Mouse (Mus musculus): ENCODE measurements around the gene Hs1bp3. TPM values are rescaled to one million over a fixed set of nuclear protein-coding genes. Genes with fewer than 3 reads are reported as not detected.

The Hs1bp3 gene
- polyA plus RNA-seq, 1 experiment from 2014 or later, result 14.9 TPM

GRCm38 (mm10) chr12:8344897-8345296, 31.7 kb downstream of the Hs1bp3 start:
- Histone ChIP-seq H3K27me3 (ENCODE audit: low read depth, poor library complexity, severe bottlenecking) (no peaks in the 10 kb centered on the region), H3K9me3 (replicated peaks) (no peaks in the 10 kb centered on the region), H3K36me3 (peaks cover 19% of the 10 kb centered on the region), H3K4me1 (peaks cover 33% of the 10 kb centered on the region), H3K4me3 (no peak overlapping the region), H3K27ac (replicated peaks) (peak overlapping the region; percentile 53)
- WGBS, result 83% methylated on average over 9 of the region's 9 CpGs
- no peak for DNase-seq (ENCODE audit: low spot score)

DNA sequence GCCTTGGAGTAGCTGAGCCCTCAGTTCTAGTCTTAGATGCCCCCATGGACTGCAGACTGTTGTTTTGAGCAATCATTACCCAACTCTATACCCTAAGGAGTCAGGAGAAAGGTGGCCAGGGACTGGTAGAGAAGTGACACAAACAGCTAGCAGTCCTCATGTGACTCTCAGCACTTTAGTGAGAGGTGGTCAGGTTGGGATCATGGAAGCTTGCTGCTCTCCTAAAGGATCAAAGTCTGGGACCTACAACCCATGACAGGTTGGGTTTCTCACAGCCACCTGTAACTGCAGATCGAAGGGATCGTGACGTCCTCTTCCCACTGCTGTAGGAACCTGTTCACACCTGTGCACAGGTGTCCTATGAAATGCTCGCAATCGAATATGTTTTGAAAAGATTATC, 32.3 kb downstream of the Hs1bp3 start:
- Histone ChIP-seq H3K27ac (replicated peaks) (peak overlapping the region; percentile 53), H3K4me1 (peaks cover 33% of the 10 kb centered on the region)
- no peak for DNase-seq (ENCODE audit: low spot score)

GRCm38 (mm10) chr12:8347746-8348462, 34.7 kb downstream of the Hs1bp3 start:
- Histone ChIP-seq H3K9me3 (replicated peaks) (no peaks in the 10 kb centered on the region), H3K27me3 (ENCODE audit: low read depth, poor library complexity, severe bottlenecking) (no peaks in the 10 kb centered on the region), H3K27ac (replicated peaks) (peak overlapping the region; percentile 75), H3K4me3 (no peak overlapping the region), H3K36me3 (peaks cover 5% of the 10 kb centered on the region), H3K4me1 (peaks cover 39% of the 10 kb centered on the region)
- 88% methylated on average over 8 of the region's 8 CpGs for WGBS
- DNase-seq (ENCODE audit: low spot score), result no peak

More for the DNA sequence above, 32.3 kb downstream of the Hs1bp3 start:
- Histone ChIP-seq H3K36me3 (peaks cover 19% of the 10 kb centered on the region), H3K4me3 (no peak overlapping the region), H3K9me3 (replicated peaks) (no peaks in the 10 kb centered on the region), H3K27me3 (ENCODE audit: low read depth, poor library complexity, severe bottlenecking) (no peaks in the 10 kb centered on the region)
- 94% methylated on average over 5 of the region's 5 CpGs for WGBS

GRCm38 (mm10) chr12:8348733-8349513, 35.7 kb downstream of the Hs1bp3 start:
- H3K27me3 ChIP-seq (ENCODE audit: low read depth, poor library complexity, severe bottlenecking), result no peaks in the 10 kb centered on the region

GRCm38 (mm10) chr12:8351025-8351903, 38.0 kb downstream of the Hs1bp3 start:
- Histone ChIP-seq H3K9me3 (replicated peaks) (no peaks in the 10 kb centered on the region), H3K4me1 (peaks cover 39% of the 10 kb centered on the region), H3K27ac (replicated peaks) (0 out of 2 replicates have a peak overlapping the region, but pooled peaks have one; percentile 13), H3K27me3 (ENCODE audit: low read depth, poor library complexity, severe bottlenecking) (no peaks in the 10 kb centered on the region), H3K36me3 (no peaks in the 10 kb centered on the region), H3K4me3 (no peak overlapping the region)
- no peak for DNase-seq (ENCODE audit: low spot score)
- 46% methylated on average over 4 of the region's 4 CpGs for WGBS

More at GRCm38 (mm10) chr12:8348733-8349513, 35.7 kb downstream of the Hs1bp3 start:
- Histone ChIP-seq H3K27ac (replicated peaks) (peak overlapping the region; percentile 75), H3K36me3 (no peaks in the 10 kb centered on the region), H3K4me1 (peaks cover 39% of the 10 kb centered on the region), H3K4me3 (no peak overlapping the region), H3K9me3 (replicated peaks) (no peaks in the 10 kb centered on the region)
- DNase-seq (ENCODE audit: low spot score), result no peak
- WGBS, result 80% methylated on average over 9 of the region's 9 CpGs

GRCm38 (mm10) chr12:8353071-8353470, 39.8 kb downstream of the Hs1bp3 start:
- no peak for DNase-seq (ENCODE audit: low spot score)
- Histone ChIP-seq H3K36me3 (no peaks in the 10 kb centered on the region), H3K9me3 (replicated peaks) (no peaks in the 10 kb centered on the region), H3K4me1 (peaks cover 41% of the 10 kb centered on the region), H3K27ac (replicated peaks) (no peak overlapping the region), H3K4me3 (no peak overlapping the region), H3K27me3 (ENCODE audit: low read depth, poor library complexity, severe bottlenecking) (no peaks in the 10 kb centered on the region)
- WGBS, result 77% methylated on average over 4 of the region's 4 CpGs

GRCm38 (mm10) chr12:8354187-8354586, 41.0 kb downstream of the Hs1bp3 start:
- Histone ChIP-seq H3K9me3 (replicated peaks) (no peaks in the 10 kb centered on the region), H3K27me3 (ENCODE audit: low read depth, poor library complexity, severe bottlenecking) (0 out of 2 replicates have a peak, but pooled peaks cover 6% of the 10 kb centered on the region), H3K27ac (replicated peaks) (no peak overlapping the region), H3K36me3 (no peaks in the 10 kb centered on the region), H3K4me3 (no peak overlapping the region), H3K4me1 (peaks cover 37% of the 10 kb centered on the region)
- DNase-seq (ENCODE audit: low spot score), result no peak
- 97% methylated on average over 1 of the region's 1 CpGs for WGBS

GRCm38 (mm10) chr12:8355011-8355410, 41.8 kb downstream of the Hs1bp3 start:
- H3K4me3 ChIP-seq, result no peak overlapping the region
- H3K36me3 ChIP-seq, result no peaks in the 10 kb centered on the region
- no peak overlapping the region for H3K27ac ChIP-seq (replicated peaks)
- H3K27me3 ChIP-seq (ENCODE audit: low read depth, poor library complexity, severe bottlenecking), result 0 out of 2 replicates have a peak, but pooled peaks cover 6% of the 10 kb centered on the region
- DNase-seq (ENCODE audit: low spot score), result no peak
- H3K4me1 ChIP-seq, result peaks cover 28% of the 10 kb centered on the region
- no peaks in the 10 kb centered on the region for H3K9me3 ChIP-seq (replicated peaks)
- WGBS, result 92% methylated on average over 4 of the region's 4 CpGs

GRCm38 (mm10) chr12:8357449-8357848, 44.2 kb downstream of the Hs1bp3 start:
- Histone ChIP-seq H3K4me3 (no peak overlapping the region), H3K27ac (replicated peaks) (peak overlapping the region; percentile 39; the same call in 1 of the 2 replicates), H3K4me1 (peaks cover 15% of the 10 kb centered on the region), H3K9me3 (replicated peaks) (no peaks in the 10 kb centered on the region), H3K27me3 (ENCODE audit: low read depth, poor library complexity, severe bottlenecking) (peaks cover 6% of the 10 kb centered on the region), H3K36me3 (no peaks in the 10 kb centered on the region)
- WGBS, result 86% methylated on average over 5 of the region's 5 CpGs
- no peak for DNase-seq (ENCODE audit: low spot score)

DNA sequence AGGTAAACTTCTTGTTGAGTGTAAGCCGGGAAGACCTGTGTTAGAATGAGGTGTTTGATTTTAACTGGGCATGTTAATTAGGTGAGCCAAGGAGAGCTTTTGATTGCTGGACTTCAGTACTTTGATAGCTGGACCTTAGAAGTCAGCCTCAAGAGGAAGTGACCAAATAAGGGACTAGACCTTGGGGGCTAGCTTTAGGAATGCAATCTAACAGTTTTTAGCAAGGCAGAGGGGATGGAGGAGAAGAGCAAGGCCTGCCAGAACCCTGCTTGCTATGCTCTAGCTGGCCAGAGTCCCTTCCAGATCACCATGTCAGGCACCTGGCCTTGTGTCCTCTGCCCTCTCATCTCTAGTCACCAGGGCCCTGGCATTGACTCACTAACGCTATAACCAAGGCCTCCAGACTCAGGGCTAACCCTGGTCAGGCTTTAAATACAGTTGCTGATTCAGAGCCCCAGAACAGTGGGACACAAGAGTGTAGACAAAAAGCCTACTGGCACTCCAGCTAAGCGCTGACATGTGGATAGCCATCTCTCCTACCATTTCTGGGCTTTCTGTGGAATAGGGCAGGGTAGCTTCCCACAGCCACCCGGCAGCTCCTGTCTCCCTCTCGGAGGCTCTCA, 45.2 kb downstream of the Hs1bp3 start:
- Histone ChIP-seq H3K4me1 (peaks cover 16% of the 10 kb centered on the region), H3K27me3 (ENCODE audit: low read depth, poor library complexity, severe bottlenecking) (peaks cover 12% of the 10 kb centered on the region), H3K36me3 (no peaks in the 10 kb centered on the region), H3K9me3 (replicated peaks) (no peaks in the 10 kb centered on the region), H3K4me3 (no peak overlapping the region), H3K27ac (replicated peaks) (peak overlapping the region; percentile 39)
- no peak for DNase-seq (ENCODE audit: low spot score)
- WGBS, result 85% methylated on average over 5 of the region's 5 CpGs

- 91% methylated on average over 3 of the region's 3 CpGs for WGBS
- no peaks in the 10 kb centered on the region for H3K36me3 ChIP-seq
- no peak for DNase-seq (ENCODE audit: low spot score)
These were observed 46.3 kb downstream of the Hs1bp3 start for GRCm38 (mm10) chr12:8359418-8360112.

More at GRCm38 (mm10) chr12:8359418-8360112, 46.3 kb downstream of the Hs1bp3 start:
- H3K4me1 ChIP-seq, result peaks cover 27% of the 10 kb centered on the region
- no peak overlapping the region for H3K4me3 ChIP-seq
- no peaks in the 10 kb centered on the region for H3K9me3 ChIP-seq (replicated peaks)
- no peak overlapping the region for H3K27ac ChIP-seq (replicated peaks)
- peaks cover 12% of the 10 kb centered on the region for H3K27me3 ChIP-seq (ENCODE audit: low read depth, poor library complexity, severe bottlenecking)
